Mouse (Mus musculus): ENCODE measurements at regions not wholly inside any gene's neighbourhood (a gene's known extent, or its start where the extent isn't known, plus 50 kb on each side); places are given as distances from the start of the nearest gene placed in this dataset.

DNA sequence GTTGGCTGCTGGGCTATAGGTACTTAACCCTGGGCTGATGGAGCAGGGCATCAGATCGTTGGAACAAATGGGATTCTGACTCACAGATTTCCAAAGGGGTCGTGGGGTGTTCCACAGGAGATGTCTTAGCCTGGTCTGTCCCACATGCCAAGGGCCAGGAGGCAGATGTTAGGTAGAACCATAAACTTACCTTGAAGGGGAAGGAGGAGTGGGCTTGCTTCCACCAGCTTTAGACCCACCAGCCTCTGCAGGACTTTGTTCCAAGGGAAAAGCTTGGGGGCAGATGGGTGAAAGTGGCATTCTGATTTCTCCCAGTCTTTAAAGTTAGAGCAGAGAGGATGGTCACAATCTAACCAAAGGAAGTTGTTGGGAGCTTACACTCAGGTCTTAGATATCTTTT lies 165.7 kb upstream of the Agap1 start:
- DNase-seq (ENCODE audit: low read depth) = no peak

DNA sequence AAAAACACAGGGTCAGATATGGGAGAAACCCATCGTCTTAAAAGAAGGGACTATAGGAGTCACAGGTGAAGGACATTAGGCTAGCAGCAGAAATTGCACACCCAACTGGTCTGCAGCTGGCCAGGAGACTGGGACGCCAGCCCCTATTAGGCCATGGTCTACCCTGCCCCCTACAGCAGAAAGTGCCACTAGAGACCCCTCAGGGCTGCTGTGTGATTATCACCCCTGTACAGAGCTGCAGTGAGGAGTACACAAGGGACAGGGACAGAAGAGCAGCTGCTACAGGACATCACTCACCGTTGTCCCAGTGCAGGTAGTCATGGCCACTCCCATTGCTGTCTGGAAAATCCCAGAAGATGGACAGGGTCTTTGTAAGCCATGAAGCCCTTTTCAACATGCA lies 157.9 kb upstream of the Agap1 start:
- DNase-seq (ENCODE audit: low read depth) = no peak

DNA sequence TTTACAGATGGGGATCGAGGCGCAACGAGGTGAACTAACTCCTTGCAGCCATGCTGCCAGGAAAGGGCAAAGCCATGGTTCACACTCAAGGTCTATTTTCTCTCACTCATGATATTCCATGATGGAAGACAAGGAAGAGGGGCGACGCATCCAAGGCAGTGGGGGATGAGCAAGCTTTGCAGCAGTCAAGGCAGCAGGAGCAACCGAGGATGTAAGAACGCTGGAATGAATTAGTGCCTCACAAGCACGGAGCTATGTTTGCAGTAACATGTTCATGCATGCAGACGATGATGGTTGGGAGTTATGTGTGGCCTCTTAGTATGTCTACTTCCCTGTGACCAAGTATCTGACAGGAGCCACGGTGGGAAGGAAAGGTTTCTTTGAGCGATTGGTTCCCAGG lies 156.8 kb upstream of the Agap1 start:
- no peak for DNase-seq (ENCODE audit: low read depth)

DNA sequence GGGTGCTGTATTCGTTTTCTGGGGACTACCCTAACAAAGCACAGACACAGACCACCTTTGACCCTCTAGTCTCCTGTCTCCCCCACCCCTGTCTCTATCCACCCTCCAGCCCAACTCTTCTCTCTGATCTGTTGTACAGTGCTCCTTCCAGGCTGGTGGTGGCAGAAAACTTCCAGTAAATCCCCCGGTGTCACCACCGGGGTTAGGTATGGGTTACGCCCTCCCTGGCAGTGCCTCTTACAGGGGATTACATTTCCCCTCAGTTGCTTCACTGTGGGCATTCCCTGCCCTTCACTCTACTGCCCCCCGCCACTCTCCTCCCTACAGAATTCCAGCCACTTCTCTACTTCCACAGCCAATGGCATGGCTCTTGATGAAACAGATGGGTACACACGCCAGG lies 153.5 kb upstream of the Agap1 start:
- no peak for DNase-seq (ENCODE audit: low read depth)

DNA sequence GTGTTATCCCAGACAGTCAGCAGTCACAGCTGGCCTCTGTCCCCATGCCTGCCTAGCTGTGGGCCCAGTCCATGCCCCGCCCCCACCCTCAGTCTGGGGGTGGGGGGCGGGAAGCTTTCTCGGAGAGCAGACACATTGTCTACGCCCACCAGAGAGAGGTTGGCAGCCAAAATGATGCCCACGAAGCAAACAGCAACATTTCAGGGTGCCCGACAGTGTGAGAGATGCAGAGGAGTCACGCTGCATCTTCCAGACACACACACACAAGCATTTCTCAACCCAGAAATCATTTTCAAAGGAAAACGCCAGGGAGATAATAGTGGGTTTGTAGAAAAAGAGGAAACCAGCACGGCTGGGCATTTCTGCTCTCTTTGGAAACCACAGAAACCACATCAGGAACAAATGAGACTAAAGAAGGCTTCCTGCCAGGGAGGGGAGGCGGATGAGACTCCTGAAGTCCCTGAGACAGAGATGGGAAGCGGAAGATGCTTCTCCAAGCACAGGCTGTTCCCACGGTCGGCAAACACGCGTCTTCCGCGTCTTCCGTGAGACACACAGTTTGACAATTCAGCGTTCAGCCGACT lies 152.1 kb upstream of the Agap1 start:
- DNase-seq (ENCODE audit: low read depth) = no peak

DNA sequence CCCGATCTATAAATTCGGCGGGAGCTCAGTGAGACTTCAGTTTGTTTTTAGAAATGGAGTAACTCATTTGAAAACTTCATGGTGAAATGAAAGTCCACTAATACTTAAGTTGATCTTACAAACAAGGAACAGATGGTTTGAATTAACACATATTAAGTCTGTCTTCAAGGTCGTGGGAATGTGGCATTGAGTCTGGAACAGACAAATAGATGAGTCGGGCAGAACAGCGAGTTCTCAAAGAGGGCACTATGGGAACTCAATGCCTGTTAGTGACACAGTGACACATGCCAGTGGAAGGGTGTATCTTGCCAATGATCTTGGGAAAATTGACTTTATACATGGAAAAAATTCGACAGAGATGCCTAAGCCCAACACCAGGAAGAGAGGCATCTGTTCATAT lies 149.4 kb upstream of the Agap1 start:
- no peak for DNase-seq (ENCODE audit: low read depth)

DNA sequence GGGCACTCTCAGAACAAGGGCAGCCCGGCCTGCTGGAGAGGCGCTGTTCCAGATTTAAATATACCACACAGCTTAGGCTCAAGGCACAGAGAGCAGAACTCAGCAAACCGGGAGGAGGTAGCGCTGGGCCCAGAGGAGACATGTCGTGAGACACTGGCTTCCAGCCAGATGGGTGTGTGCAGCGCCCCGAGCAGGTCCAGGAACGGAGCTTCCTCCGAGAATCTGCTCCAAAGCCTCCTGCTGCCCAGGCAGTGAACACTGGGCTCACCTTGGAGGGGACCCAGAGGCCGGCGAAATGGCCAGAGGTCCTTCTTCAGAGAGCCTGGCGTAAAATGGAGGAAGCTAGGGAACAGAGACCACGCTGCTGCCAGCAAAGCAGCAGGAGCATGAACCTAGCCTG lies 145.8 kb upstream of the Agap1 start:
- no peak for DNase-seq (ENCODE audit: low read depth)

DNA sequence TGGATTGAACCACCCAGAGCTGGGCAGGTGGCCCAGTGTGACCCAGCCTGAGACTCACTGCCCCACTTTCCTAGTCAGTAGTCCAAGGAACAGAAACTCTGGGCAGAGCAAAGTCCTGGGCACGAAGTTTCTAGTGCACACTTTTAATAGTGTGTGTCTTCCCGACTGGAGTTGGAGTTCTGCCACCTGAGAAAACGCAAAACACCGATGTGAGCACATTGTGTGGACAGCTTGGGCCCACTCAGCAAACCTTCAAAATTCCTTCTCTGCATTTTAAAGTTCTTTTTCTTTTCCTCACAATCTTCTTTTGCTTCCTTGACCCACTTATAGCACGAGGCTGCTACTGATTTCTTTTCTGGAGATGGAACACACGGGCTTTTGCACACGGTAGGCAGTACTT lies 141.5 kb upstream of the Agap1 start:
- no peak for DNase-seq (ENCODE audit: low read depth)

DNA sequence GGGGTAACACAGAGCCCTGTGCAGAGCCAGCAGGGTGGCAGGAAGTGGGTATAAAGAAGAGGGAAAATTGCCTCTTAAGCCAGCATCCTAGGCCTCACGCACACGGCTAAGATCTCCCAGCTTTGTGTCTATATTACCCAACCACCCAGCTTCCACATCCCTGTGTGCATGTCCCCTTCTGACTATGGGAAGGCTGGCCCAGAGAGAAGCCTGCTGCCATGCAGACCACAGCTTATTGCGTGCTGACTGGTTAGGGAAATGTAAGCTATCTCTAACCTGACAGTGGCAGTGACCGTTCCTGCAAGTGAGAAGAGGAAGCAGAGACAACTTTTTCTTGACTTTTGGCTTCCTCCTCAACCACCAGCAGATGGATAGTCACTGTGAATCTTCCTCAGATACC lies 136.7 kb upstream of the Agap1 start:
- DNase-seq (ENCODE audit: low read depth) = no peak

DNA sequence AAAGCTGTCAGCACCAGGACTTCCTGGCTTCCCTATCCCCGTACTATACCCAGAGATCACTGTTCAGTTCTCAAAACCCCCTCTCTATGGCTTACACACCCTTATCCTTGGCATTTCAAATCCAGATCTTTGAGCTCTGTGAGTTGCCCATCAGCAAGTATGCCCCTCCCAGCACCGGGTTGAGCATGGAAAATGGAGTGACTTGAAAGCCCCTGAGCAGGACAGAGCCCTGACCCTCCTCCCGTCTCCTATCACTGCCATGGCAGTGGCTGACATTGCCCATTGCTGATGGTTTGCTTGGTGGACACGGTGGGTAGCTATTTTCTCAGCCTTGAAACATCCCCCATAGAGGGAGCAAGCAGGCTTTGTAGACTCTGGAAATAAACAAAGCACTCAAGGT lies 135.9 kb upstream of the Agap1 start:
- DNase-seq (ENCODE audit: low read depth) = no peak

DNA sequence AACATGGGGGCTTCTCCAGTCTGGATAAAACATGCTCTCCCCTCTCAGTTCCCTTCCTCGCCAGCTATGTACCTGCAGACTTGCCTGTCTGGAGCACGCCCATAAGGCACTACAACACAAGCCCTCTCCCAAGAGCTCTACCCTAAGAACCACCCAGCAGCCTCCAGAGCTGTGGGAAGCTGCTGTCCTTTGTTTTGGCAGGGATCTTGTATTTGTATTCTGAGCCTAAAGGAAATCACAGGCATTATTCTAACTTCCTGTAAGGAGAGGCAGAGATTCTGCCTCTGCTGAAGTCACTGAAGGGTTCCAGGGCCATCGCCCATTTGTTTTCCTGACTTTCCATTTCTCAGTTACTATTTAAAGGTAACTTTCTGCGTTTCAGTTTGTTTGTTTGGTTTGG lies 132.0 kb upstream of the Agap1 start:
- no peak for DNase-seq (ENCODE audit: low read depth)

DNA sequence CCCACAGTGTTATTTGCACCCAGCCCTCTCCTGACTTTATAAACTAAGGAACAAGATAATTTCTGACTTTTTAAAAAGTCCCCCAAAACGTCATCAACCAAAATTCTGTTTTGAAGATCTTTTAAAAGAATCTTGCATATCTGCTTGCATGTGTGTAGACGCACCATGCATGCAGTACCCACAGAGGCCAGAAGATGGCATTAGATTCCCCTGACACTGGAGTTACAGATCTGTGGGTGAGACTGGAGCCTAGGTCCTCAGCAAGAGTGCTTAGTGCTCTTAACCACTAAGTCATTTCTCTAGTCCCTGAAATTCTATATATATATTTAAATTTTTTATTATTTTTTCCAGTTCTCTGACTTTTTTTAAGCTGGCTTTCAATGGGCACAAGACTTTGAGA lies 131.5 kb upstream of the Agap1 start:
- no peak for DNase-seq (ENCODE audit: low read depth)

DNA sequence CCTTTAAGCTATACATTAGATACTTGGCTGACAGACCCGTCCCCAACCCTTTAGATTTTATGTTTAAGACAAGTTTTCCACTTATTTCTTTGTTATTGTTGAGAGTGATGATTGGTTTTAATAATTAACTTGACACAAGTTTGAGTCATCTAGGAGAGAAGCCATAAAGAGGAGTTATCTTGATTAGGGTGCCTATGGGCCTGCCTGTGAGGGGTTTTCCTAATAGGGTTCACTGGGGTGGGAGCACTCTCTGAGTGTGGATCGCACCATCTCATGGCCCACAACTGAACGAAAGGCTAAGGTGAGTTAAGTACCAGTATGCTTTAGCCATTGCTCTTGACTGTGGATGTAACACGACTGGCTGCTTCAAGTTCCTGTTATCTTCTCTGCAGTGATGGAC lies 123.3 kb upstream of the Agap1 start:
- no peak for DNase-seq (ENCODE audit: low read depth)

DNA sequence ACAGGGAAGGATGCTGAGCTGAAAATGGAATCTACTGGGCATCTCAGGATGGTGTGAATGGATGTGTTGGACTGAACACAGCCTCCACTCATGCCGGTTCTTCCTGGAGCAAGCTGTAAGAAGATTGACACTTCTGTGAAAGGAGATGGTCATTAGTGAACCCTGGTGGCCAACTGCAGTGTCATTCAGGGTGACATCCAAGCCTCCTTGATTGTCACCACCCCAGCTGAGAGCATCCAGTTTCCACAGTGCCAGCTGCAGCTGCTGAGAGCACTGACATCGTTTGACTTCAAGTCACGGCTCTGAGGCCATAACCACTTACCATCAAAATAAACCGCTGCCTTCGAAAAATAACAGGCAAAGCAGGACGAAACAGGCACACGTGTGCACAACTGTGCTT lies 121.9 kb upstream of the Agap1 start:
- no peak for DNase-seq (ENCODE audit: low read depth)

DNA sequence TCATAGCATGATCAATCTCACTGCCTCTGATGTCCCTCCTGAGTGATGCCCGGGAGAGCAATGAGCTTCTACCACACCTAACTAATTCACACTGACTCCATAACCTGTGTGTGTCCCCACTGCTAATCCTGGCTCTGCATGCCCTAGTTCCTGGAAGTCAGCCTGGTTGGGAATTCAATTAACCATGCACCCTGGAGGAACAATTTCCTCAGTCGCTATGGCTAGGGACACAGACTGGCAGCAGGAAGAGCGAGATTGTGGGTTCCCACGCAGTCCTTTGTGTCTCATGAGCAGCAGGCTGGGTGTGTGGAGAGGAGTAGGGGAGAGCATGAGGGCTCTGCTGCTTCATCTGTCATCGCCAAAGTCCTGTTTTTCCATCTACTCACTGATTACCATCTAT lies 116.7 kb upstream of the Agap1 start:
- no peak for DNase-seq (ENCODE audit: low read depth)

DNA sequence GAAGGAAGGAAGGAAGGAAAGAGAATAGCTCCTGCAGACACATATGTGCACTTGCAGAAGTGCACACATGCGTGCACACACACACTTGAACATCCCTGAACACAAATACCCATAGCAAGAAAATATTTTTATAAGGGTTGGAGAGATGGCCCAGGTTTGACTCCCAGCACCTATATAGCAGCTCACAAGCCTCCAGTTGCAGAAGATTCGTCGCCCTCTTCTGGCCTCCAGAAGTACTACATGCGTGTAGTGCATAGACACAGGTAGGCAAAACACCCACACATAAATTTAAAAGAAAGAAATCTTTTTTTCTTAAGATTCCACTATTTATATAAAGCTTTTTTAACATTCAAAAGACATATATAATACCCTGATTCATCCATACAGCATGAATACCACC lies 111.8 kb upstream of the Agap1 start:
- DNase-seq (ENCODE audit: low read depth) = no peak

DNA sequence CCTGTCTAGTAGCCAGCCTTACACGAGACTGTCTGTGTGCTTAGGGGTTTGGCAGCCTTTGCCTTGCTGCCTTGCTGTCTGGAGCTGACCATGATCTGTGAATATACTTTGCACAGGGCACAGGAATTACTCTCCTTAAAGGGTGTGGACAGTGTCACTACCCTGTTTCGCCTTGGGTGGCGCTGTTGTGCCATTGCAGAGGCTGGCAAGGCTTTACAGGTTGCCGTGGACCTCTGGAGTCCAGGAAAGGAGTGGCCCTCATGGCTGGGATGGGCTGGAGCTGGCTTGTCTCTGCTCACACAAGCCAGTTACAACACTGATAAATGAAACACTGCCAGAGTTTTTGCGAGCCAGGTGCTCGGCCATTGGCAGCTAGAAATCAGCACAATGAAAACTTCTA lies 110.1 kb upstream of the Agap1 start:
- DNase-seq (ENCODE audit: low read depth) = peak; percentile 1

DNA sequence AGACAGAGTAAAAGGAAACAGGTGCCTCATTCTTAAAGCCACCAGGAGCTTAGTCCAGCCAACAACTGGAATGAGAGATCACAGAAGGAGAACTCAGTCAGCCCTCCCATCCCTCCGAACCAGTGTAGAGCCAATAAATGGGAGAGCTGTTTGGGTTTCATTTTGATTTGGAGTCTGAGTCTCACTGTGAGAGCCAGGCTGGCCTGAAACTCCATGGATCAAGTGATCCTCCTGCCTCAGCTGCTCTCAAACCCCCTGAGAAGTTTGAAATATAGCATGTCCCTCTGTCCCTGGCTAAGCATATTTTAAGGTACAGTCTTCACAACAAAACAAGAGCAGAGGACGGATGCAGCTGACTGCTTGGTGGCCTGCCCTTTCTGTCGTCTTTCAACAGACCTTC lies 107.3 kb upstream of the Agap1 start:
- DNase-seq (ENCODE audit: low read depth) = no peak

DNA sequence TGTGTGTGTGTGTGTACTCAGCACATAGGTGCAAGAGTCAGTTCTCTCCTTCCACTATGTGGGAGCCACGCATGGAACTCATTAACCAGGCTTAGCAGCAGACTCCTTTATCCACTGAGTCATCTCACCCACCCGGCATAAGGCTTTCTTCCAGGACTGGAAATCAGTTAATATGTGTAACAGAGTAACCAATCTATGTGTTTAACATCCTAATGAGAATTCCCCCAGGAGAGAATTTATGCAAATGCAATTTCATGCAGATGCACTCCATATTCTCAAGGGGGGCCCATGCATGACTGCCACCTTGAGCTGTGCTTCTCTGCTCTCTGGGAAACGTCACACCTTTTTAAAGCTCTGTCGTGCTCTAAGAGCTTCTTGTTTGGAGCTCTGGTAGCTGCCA lies 101.7 kb upstream of the Agap1 start:
- DNase-seq (ENCODE audit: low read depth) = no peak

DNA sequence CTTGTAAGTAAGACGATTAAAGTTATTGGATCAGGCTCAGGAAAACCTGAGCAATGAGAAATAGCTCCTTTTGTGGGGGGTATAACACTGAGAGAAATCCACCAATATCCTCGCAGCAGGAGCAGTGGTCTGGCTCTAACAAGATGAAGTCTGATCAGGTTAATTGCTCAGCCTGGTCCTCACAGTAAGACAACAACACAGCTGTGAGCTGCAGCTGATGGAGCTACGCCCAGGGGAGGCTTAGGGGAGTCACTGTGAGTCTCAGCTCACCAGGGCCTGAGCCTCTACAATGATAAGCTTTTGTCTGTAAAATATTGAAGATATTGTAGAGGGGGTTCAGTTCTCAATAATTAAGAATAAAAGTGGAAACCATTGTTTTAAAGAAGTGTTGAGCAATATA lies 95.3 kb upstream of the Agap1 start:
- no peak for DNase-seq (ENCODE audit: low read depth)

DNA sequence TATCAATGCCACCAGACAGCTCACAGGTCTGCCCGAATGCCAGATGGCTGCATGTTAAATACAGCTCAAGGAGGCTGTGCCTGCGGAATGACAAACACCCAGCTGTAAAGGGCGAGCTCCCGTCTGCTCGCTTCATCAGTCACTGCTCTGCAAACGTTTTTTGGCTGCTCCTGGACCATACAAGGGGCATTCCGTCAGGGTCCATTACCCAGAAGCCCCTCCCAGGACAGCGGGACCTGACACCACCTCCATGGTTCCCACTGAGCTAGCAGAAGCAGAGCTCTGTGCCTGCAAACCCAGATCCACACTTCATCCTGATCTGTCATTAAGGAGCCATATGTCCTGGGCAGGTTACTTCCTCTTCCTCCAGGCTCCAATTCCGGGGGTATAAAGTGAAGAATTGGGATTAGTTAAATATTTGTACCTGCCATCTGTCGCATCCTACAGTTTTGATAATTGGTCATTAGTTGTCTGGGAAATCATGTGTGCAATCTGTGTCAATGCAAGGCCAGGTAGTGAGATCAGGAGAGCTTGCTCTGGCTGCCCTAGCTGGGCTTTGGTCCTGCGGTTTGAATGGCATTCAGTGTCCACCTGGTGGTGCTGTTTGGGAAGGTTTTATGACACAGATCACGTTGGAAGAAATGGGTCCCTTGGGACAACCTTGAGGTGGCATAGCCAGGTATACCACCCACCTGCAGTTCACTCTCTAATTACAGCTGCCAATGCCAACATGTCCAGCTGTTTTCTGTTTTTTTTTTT lies 89.9 kb upstream of the Agap1 start:
- no peak for DNase-seq (ENCODE audit: low read depth)

DNA sequence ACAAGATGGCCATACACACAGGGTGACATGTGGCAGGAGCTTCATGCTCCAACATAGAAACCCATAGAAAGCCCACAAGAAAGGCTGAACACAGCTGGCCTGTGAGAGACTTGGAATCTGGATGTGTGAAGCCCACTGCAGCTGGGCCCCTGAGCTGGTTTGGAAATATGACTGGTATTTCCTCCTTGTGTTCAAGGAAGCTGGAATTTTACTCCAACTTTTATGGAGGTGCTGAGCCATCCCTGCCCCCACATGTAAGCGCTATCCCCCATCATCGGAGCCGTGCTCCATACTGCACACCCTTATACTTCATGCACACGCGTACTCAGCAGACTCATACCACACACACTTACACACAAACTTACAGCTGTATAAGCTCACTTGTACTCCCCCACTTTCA lies 87.7 kb upstream of the Agap1 start:
- DNase-seq (ENCODE audit: low read depth) = no peak

DNA sequence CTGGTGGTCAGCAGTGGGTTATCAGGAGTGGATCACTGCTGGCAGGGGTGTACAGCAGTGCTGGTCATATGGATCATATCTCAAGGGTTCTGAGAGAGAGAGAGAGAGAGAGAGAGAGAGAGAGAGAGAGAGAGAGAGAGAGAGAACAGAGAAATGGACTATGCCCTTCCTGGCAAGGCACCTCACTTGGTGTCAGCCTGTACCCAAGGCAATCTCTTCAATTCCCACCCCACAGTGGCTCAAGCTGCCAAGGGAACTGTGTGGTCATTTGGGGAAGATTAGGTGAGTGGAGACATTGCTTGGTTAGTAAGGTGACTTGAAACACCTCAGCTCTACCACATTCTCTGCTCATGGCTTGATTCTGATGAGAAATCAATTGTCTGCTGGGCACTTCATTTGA lies 80.8 kb upstream of the Agap1 start:
- DNase-seq (ENCODE audit: low read depth) = no peak

DNA sequence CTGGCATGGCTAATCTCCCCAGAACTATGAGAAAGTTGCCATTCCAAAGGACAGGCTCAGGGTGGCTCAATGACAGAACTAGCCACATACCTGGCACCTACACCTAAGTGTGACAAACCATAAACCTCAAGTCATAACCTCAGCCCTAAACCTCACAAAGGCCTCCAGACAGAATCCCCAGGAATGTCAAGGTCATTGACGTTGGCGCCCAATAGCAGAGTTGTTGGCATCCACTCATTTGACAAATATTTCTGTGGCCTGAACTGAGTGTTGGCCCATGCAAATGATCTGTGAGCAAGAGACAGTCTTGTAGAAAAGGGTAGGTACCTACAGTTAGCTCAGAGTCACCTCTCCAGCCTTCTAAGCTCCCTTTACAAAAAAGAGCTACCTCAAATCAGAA lies 80.3 kb upstream of the Agap1 start:
- DNase-seq (ENCODE audit: low read depth) = no peak

Measured in c-Kit-positive CD71-positive TER-119-negative erythroid progenitor cells, embryonic 14.5 days (primary cell).